Mouse (Mus musculus): Measurements from ENCODE around the gene Olfr1181. TPM values are rescaled to one million over a fixed set of nuclear protein-coding genes. Genes with fewer than 3 reads are reported as not detected.
"Not testable (repeated sequence)": the region's sequence is repeated elsewhere in the genome, so short reads cannot be mapped to it uniquely, and the experiment has no call there.

Gene Olfr1181
- total RNA-seq (2014; rRNA removed) (not detected in 2 replicates), polyA plus RNA-seq (2015; fragmentation: Nextera tagmentation; extraction: Ambion mirVana) (not detected in 2 replicates)

- Histone ChIP-seq H3K4me2 (ENCODE audit: low read depth) (no peak within 1 kb of the TSS), H3K4me1 (ENCODE audit: insufficient read depth) (no peaks in the 10 kb centered on the region), H3K27me3 (ENCODE audit: insufficient read depth, low read length) (no peaks in the 10 kb centered on the region), H3K4me3 (ENCODE audit: low read depth, low read length) (no peak within 1 kb of the TSS), H3K27ac (ENCODE audit: low read depth, low read length) (no peak within 1 kb of the TSS), H3K36me3 (ENCODE audit: insufficient read depth) (no peaks in the 10 kb centered on the region), H3K9ac (no peak within 1 kb of the TSS), H3K9me3 (ENCODE audit: low read length) (no peaks in the 10 kb centered on the region)
- 94% methylated on average over 1 of the region's 1 CpGs for WGBS
- no peak for DNase-seq
- ATAC-seq, result no peak
- TF ChIP-seq CTCF (IDR thresholded peaks at IDR 0.05; ENCODE audit: low read depth), result no peak
Measured at GRCm38 (mm10) chr2:88426071-88426470, at the start of gene Olfr1181. Olfr1181 (minus strand) TSS chr2:88426171.

- not testable (repeated sequence) for ATAC-seq; H3K4me3 ChIP-seq (ENCODE audit: low read depth, low read length); H3K4me2 ChIP-seq (ENCODE audit: low read depth); H3K36me3 ChIP-seq (ENCODE audit: insufficient read depth); DNase-seq; H3K27ac ChIP-seq (ENCODE audit: low read depth, low read length); H3K27me3 ChIP-seq (ENCODE audit: insufficient read depth, low read length); H3K9me3 ChIP-seq (ENCODE audit: low read length); H3K9ac ChIP-seq; H3K4me1 ChIP-seq (ENCODE audit: insufficient read depth)
- 78% methylated on average over 1 of the region's 1 CpGs for WGBS
Measured at GRCm38 (mm10) chr2:88454567-88454966, 28.6 kb upstream of the Olfr1181 start, which contains the start of gene Olfr1183. Olfr1183 (plus strand) TSS chr2:88454867.

- no peak within 1 kb of the TSS for H3K9ac ChIP-seq
- H3K4me2 ChIP-seq (ENCODE audit: low read depth), result no peak within 1 kb of the TSS
- WGBS, result 93% methylated on average over 1 of the region's 1 CpGs
- H3K27me3 ChIP-seq (ENCODE audit: insufficient read depth, low read length), result no peaks in the 10 kb centered on the region
- ATAC-seq (no peak), DNase-seq (no peak)
- no peaks in the 10 kb centered on the region for H3K4me1 ChIP-seq (ENCODE audit: insufficient read depth)
- H3K4me3 ChIP-seq (ENCODE audit: low read depth, low read length), result no peak within 1 kb of the TSS
- TF ChIP-seq CTCF (IDR thresholded peaks at IDR 0.05; ENCODE audit: low read depth), result no peak
- H3K27ac ChIP-seq (ENCODE audit: low read depth, low read length), result no peak within 1 kb of the TSS
- no peaks in the 10 kb centered on the region for H3K36me3 ChIP-seq (ENCODE audit: insufficient read depth)
- H3K9me3 ChIP-seq (ENCODE audit: low read length), result no peaks in the 10 kb centered on the region
Measured at GRCm38 (mm10) chr2:88449031-88449430, 23.1 kb upstream of the Olfr1181 start, which contains the start of gene Gm13757. Gm13757 (minus strand) TSS chr2:88449131.

GRCm38 (mm10) chr2:88419051-88419450, 6.9 kb downstream of the Olfr1181 start, which contains the start of gene Olfr1180:
Olfr1180 (minus strand) TSS chr2:88419151.
- Histone ChIP-seq H3K27ac (ENCODE audit: low read depth, low read length) (no peak within 1 kb of the TSS), H3K4me2 (ENCODE audit: low read depth) (no peak within 1 kb of the TSS), H3K4me3 (ENCODE audit: low read depth, low read length) (no peak within 1 kb of the TSS), H3K9me3 (ENCODE audit: low read length) (no peaks in the 10 kb centered on the region), H3K36me3 (ENCODE audit: insufficient read depth) (no peaks in the 10 kb centered on the region), H3K4me1 (ENCODE audit: insufficient read depth) (no peaks in the 10 kb centered on the region), H3K9ac (no peak within 1 kb of the TSS), H3K27me3 (ENCODE audit: insufficient read depth, low read length) (no peaks in the 10 kb centered on the region)
- 90% methylated on average over 2 of the region's 2 CpGs for WGBS
- TF ChIP-seq CTCF (IDR thresholded peaks at IDR 0.05; ENCODE audit: low read depth), result no peak
- DNase-seq (no peak), ATAC-seq (no peak)

GRCm38 (mm10) chr2:88406353-88406752, 19.6 kb downstream of the Olfr1181 start, which contains the start of gene Olfr1179:
Olfr1179 (minus strand) TSS chr2:88406453.
- WGBS, result 89% methylated on average over 3 of the region's 3 CpGs
- no peak within 1 kb of the TSS for H3K27ac ChIP-seq (ENCODE audit: low read depth, low read length)
- no peaks in the 10 kb centered on the region for H3K9me3 ChIP-seq (ENCODE audit: low read length)
- no peak within 1 kb of the TSS for H3K4me2 ChIP-seq (ENCODE audit: low read depth)
- H3K9ac ChIP-seq, result no peak within 1 kb of the TSS
- ATAC-seq (no peak), DNase-seq (no peak)
- no peaks in the 10 kb centered on the region for H3K36me3 ChIP-seq (ENCODE audit: insufficient read depth)
- no peak within 1 kb of the TSS for H3K4me3 ChIP-seq (ENCODE audit: low read depth, low read length)
- no peak for TF ChIP-seq CTCF (IDR thresholded peaks at IDR 0.05; ENCODE audit: low read depth)
- no peaks in the 10 kb centered on the region for H3K27me3 ChIP-seq (ENCODE audit: insufficient read depth, low read length)
- H3K4me1 ChIP-seq (ENCODE audit: insufficient read depth), result no peaks in the 10 kb centered on the region

- H3K9me3 ChIP-seq (ENCODE audit: low read length), result no peaks in the 10 kb centered on the region
- 90% methylated on average over 1 of the region's 1 CpGs for WGBS
- no peak within 1 kb of the TSS for H3K27ac ChIP-seq (ENCODE audit: low read depth, low read length)
- no peaks in the 10 kb centered on the region for H3K27me3 ChIP-seq (ENCODE audit: insufficient read depth, low read length)
- H3K36me3 ChIP-seq (ENCODE audit: insufficient read depth), result no peaks in the 10 kb centered on the region
- DNase-seq (no peak), ATAC-seq (no peak)
- no peak within 1 kb of the TSS for H3K4me2 ChIP-seq (ENCODE audit: low read depth)
- no peak within 1 kb of the TSS for H3K9ac ChIP-seq
- no peaks in the 10 kb centered on the region for H3K4me1 ChIP-seq (ENCODE audit: insufficient read depth)
- no peak for TF ChIP-seq CTCF (IDR thresholded peaks at IDR 0.05; ENCODE audit: low read depth)
- H3K4me3 ChIP-seq (ENCODE audit: low read depth, low read length), result no peak within 1 kb of the TSS
Measured at GRCm38 (mm10) chr2:88386762-88387161, 39.2 kb downstream of the Olfr1181 start, which contains the start of gene Olfr1178. Olfr1178 (plus strand) TSS chr2:88387062.

Other genes starting within 250 kb of the Olfr1181 start
- gene Olfr1168, start 244.3 kb downstream of the Olfr1181 start, total RNA-seq (2014; rRNA removed), result not detected in 2 replicates
- not detected in 2 replicates for gene Olfr1168, start 244.3 kb downstream of the Olfr1181 start, polyA plus RNA-seq (2015; fragmentation: Nextera tagmentation; extraction: Ambion mirVana)
- not detected in 2 replicates for gene Olfr1170, start 197.8 kb downstream of the Olfr1181 start, total RNA-seq (2014; rRNA removed)
- not detected in 2 replicates for gene Olfr1170, start 197.8 kb downstream of the Olfr1181 start, polyA plus RNA-seq (2015; fragmentation: Nextera tagmentation; extraction: Ambion mirVana)
- not detected in 2 replicates for gene Olfr1173, start 146.3 kb downstream of the Olfr1181 start, total RNA-seq (2014; rRNA removed)
- not detected in 2 replicates for gene Olfr1173, start 146.3 kb downstream of the Olfr1181 start, polyA plus RNA-seq (2015; fragmentation: Nextera tagmentation; extraction: Ambion mirVana)
- not detected in 2 replicates for gene Olfr1174-ps, start 111.0 kb downstream of the Olfr1181 start, total RNA-seq (2014; rRNA removed)
- not detected in 2 replicates for gene Olfr1174-ps, start 111.0 kb downstream of the Olfr1181 start, polyA plus RNA-seq (2015; fragmentation: Nextera tagmentation; extraction: Ambion mirVana)
- gene Olfr1175-ps, start 99.0 kb downstream of the Olfr1181 start, total RNA-seq (2014; rRNA removed), result not detected in 2 replicates
- gene Olfr1175-ps, start 99.0 kb downstream of the Olfr1181 start, polyA plus RNA-seq (2015; fragmentation: Nextera tagmentation; extraction: Ambion mirVana), result not detected in 2 replicates
- gene Olfr1176, start 89.5 kb downstream of the Olfr1181 start, total RNA-seq (2014; rRNA removed), result not detected in 2 replicates
- not detected in 2 replicates for gene Olfr1176, start 89.5 kb downstream of the Olfr1181 start, polyA plus RNA-seq (2015; fragmentation: Nextera tagmentation; extraction: Ambion mirVana)
- gene Olfr1177-ps, start 79.7 kb downstream of the Olfr1181 start, total RNA-seq (2014; rRNA removed), result not detected in 2 replicates
- gene Olfr1177-ps, start 79.7 kb downstream of the Olfr1181 start, polyA plus RNA-seq (2015; fragmentation: Nextera tagmentation; extraction: Ambion mirVana), result not detected in 2 replicates
- not detected in 2 replicates for gene Olfr1178, start 39.1 kb downstream of the Olfr1181 start, total RNA-seq (2014; rRNA removed)
- gene Olfr1178, start 39.1 kb downstream of the Olfr1181 start, polyA plus RNA-seq (2015; fragmentation: Nextera tagmentation; extraction: Ambion mirVana), result not detected in 2 replicates
- not detected in 2 replicates for gene Olfr1179, start 19.7 kb downstream of the Olfr1181 start, total RNA-seq (2014; rRNA removed)
- not detected in 2 replicates for gene Olfr1179, start 19.7 kb downstream of the Olfr1181 start, polyA plus RNA-seq (2015; fragmentation: Nextera tagmentation; extraction: Ambion mirVana)
- gene Olfr1180, start 7.0 kb downstream of the Olfr1181 start, total RNA-seq (2014; rRNA removed), result not detected in 2 replicates
- gene Olfr1180, start 7.0 kb downstream of the Olfr1181 start, polyA plus RNA-seq (2015; fragmentation: Nextera tagmentation; extraction: Ambion mirVana), result not detected in 2 replicates
- gene Gm13757, start 23.0 kb upstream of the Olfr1181 start, total RNA-seq (2014; rRNA removed), result not detected in 2 replicates
- gene Gm13757, start 23.0 kb upstream of the Olfr1181 start, polyA plus RNA-seq (2015; fragmentation: Nextera tagmentation; extraction: Ambion mirVana), result not detected in 2 replicates
- gene Olfr1183, start 28.7 kb upstream of the Olfr1181 start, total RNA-seq (2014; rRNA removed), result not detected in 2 replicates
- gene Olfr1183, start 28.7 kb upstream of the Olfr1181 start, polyA plus RNA-seq (2015; fragmentation: Nextera tagmentation; extraction: Ambion mirVana), result not detected in 2 replicates
- gene Olfr1184, start 57.4 kb upstream of the Olfr1181 start, total RNA-seq (2014; rRNA removed), result not detected in 2 replicates
- not detected in 2 replicates for gene Olfr1184, start 57.4 kb upstream of the Olfr1181 start, polyA plus RNA-seq (2015; fragmentation: Nextera tagmentation; extraction: Ambion mirVana)
- not detected in 2 replicates for gene Olfr1185-ps1, start 67.1 kb upstream of the Olfr1181 start, total RNA-seq (2014; rRNA removed)
- not detected in 2 replicates for gene Olfr1185-ps1, start 67.1 kb upstream of the Olfr1181 start, polyA plus RNA-seq (2015; fragmentation: Nextera tagmentation; extraction: Ambion mirVana)
- not detected in 2 replicates for gene Olfr1186, start 92.4 kb upstream of the Olfr1181 start, total RNA-seq (2014; rRNA removed)
- gene Olfr1186, start 92.4 kb upstream of the Olfr1181 start, polyA plus RNA-seq (2015; fragmentation: Nextera tagmentation; extraction: Ambion mirVana), result not detected in 2 replicates
- not detected in 2 replicates for gene Olfr1188, start 130.8 kb upstream of the Olfr1181 start, total RNA-seq (2014; rRNA removed)
- not detected in 2 replicates for gene Olfr1188, start 130.8 kb upstream of the Olfr1181 start, polyA plus RNA-seq (2015; fragmentation: Nextera tagmentation; extraction: Ambion mirVana)
- gene Olfr1189, start 160.3 kb upstream of the Olfr1181 start, total RNA-seq (2014; rRNA removed), result 0.19 TPM in 1 of 2 replicates, not detected in the other
- not detected in 2 replicates for gene Olfr1189, start 160.3 kb upstream of the Olfr1181 start, polyA plus RNA-seq (2015; fragmentation: Nextera tagmentation; extraction: Ambion mirVana)
- gene Olfr1191-ps1, start 214.4 kb upstream of the Olfr1181 start, total RNA-seq (2014; rRNA removed), result not detected in 2 replicates
- gene Olfr1191-ps1, start 214.4 kb upstream of the Olfr1181 start, polyA plus RNA-seq (2015; fragmentation: Nextera tagmentation; extraction: Ambion mirVana), result not detected in 2 replicates
- gene Olfr1192-ps1, start 222.3 kb upstream of the Olfr1181 start, total RNA-seq (2014; rRNA removed), result not detected in 2 replicates
- gene Olfr1192-ps1, start 222.3 kb upstream of the Olfr1181 start, polyA plus RNA-seq (2015; fragmentation: Nextera tagmentation; extraction: Ambion mirVana), result not detected in 2 replicates
- gene Olfr1193, start 249.5 kb upstream of the Olfr1181 start, total RNA-seq (2014; rRNA removed), result not detected in 2 replicates
- not detected in 2 replicates for gene Olfr1193, start 249.5 kb upstream of the Olfr1181 start, polyA plus RNA-seq (2015; fragmentation: Nextera tagmentation; extraction: Ambion mirVana)